Mouse (Mus musculus) liver, embryonic 15.5 days (tissue): ENCODE measurements at regions not wholly inside any gene's neighbourhood (a gene's known extent, or its start where the extent isn't known, plus 50 kb on each side); places are given as distances from the start of the nearest gene placed in this dataset.

ENCODE experiments used
- ATAC-seq: fragments of 200-750 bp; cut with Nextera tagmentation; 2 replicates; pipeline ENCODE4 v1.8.0; 2017; ENCODE audit warnings: moderate number of reproducible peaks, mild to moderate bottlenecking, moderate library complexity; ENCODE audit not compliant: insufficient read depth
- H3K27ac ChIP-seq: fragments of 300-500 bp; sonication (generic); replicated peaks from 2 replicates; pipeline ENCODE4 v1.5.1; 2015; ENCODE audit warnings: mild to moderate bottlenecking, inconsistent platforms
- H3K27me3 ChIP-seq: fragments of 300-500 bp; sonication (generic); 2 replicates; pipeline ENCODE4 v1.6.1; 2015; ENCODE audit warnings: mild to moderate bottlenecking, inconsistent platforms
- H3K36me3 ChIP-seq: fragments of 300-500 bp; sonication (generic); replicated peaks from 2 replicates; pipeline ENCODE4 v1.6.1; 2015; ENCODE audit warnings: moderate library complexity, mild to moderate bottlenecking, inconsistent platforms
- H3K4me1 ChIP-seq: fragments of 300-500 bp; sonication (generic); replicated peaks from 2 replicates; pipeline ENCODE4 v1.6.1; 2015; ENCODE audit warnings: inconsistent platforms
- H3K4me2 ChIP-seq: fragments of 300-500 bp; sonication (generic); 2 replicates; pipeline ENCODE4 v1.6.1; 2015; ENCODE audit warnings: moderate library complexity, mild to moderate bottlenecking, inconsistent platforms
- H3K4me3 ChIP-seq: fragments of 300-500 bp; sonication (generic); replicated peaks from 2 replicates; pipeline ENCODE4 v1.5.1; 2015; ENCODE audit warnings: mild to moderate bottlenecking, inconsistent platforms
- H3K9ac ChIP-seq: fragments of 300-500 bp; sonication (generic); 2 replicates; pipeline ENCODE4 v1.6.1; 2015; ENCODE audit warnings: moderate library complexity, mild to moderate bottlenecking, inconsistent platforms
- H3K9me3 ChIP-seq: fragments of 300-500 bp; sonication (generic); replicated peaks from 2 replicates; pipeline ENCODE4 v1.6.1; 2016; ENCODE audit warnings: inconsistent platforms
- WGBS: fragments of 180-500 bp; shearing (Covaris S2); methylation state at CpG from one replicate; pipeline ENCODE4 v1.1.7; 2015; ENCODE audit warnings: mixed read lengths; ENCODE audit not compliant: insufficient replicate concordance; 5-methylcytosine and 5-hydroxymethylcytosine counted together

GRCm38 (mm10) chr15:93189266-93189855 lies 85.6 kb downstream of the Gxylt1 start:
- Histone ChIP-seq H3K27ac (no peak overlapping the region), H3K9me3 (peaks cover 9% of the 10 kb centered on the region), H3K4me2 (no peak overlapping the region), H3K36me3 (no peaks in the 10 kb centered on the region), H3K27me3 (no peaks in the 10 kb centered on the region), H3K9ac (no peak overlapping the region), H3K4me1 (no peaks in the 10 kb centered on the region), H3K4me3 (no peak overlapping the region)
- WGBS: 67% methylated on average over 7 of the region's 7 CpGs
- ATAC-seq: no peak

GRCm38 (mm10) chr15:93176221-93176620 lies 98.8 kb downstream of the Gxylt1 start:
- 61% methylated on average over 5 of the region's 5 CpGs for WGBS
- ATAC-seq: no peak
- no peaks in the 10 kb centered on the region for H3K36me3 ChIP-seq
- H3K27me3 ChIP-seq: no peaks in the 10 kb centered on the region
- H3K9me3 ChIP-seq: no peaks in the 10 kb centered on the region
- H3K4me3 ChIP-seq: no peak overlapping the region
- H3K27ac ChIP-seq: no peak overlapping the region
- H3K4me1 ChIP-seq: no peaks in the 10 kb centered on the region
- no peak overlapping the region for H3K9ac ChIP-seq
- no peak overlapping the region for H3K4me2 ChIP-seq

GRCm38 (mm10) chr15:93168784-93169183 lies 106.2 kb downstream of the Gxylt1 start:
- 65% methylated on average over 3 of the region's 3 CpGs for WGBS
- no peaks in the 10 kb centered on the region for H3K9me3 ChIP-seq
- H3K4me1 ChIP-seq: no peaks in the 10 kb centered on the region
- no peak overlapping the region for H3K4me2 ChIP-seq
- no peak overlapping the region for H3K9ac ChIP-seq
- H3K27me3 ChIP-seq: no peaks in the 10 kb centered on the region
- ATAC-seq: no peak
- no peaks in the 10 kb centered on the region for H3K36me3 ChIP-seq
- H3K4me3 ChIP-seq: no peak overlapping the region
- no peak overlapping the region for H3K27ac ChIP-seq

GRCm38 (mm10) chr15:93167451-93167850 lies 107.5 kb downstream of the Gxylt1 start:
- Histone ChIP-seq H3K27ac (no peak overlapping the region), H3K36me3 (no peaks in the 10 kb centered on the region), H3K4me2 (no peak overlapping the region), H3K9ac (no peak overlapping the region), H3K9me3 (no peaks in the 10 kb centered on the region), H3K4me1 (no peaks in the 10 kb centered on the region), H3K27me3 (no peaks in the 10 kb centered on the region), H3K4me3 (no peak overlapping the region)
- 77% methylated on average over 9 of the region's 9 CpGs for WGBS
- no peak for ATAC-seq

GRCm38 (mm10) chr15:93161924-93162910 lies 112.8 kb downstream of the Gxylt1 start:
- no peaks in the 10 kb centered on the region for H3K36me3 ChIP-seq
- no peak for ATAC-seq
- 67% methylated on average over 25 of the region's 25 CpGs for whole genome bisulfite sequencing
- H3K9ac ChIP-seq: no peak overlapping the region
- no peaks in the 10 kb centered on the region for H3K4me1 ChIP-seq
- H3K27me3 ChIP-seq: no peaks in the 10 kb centered on the region
- H3K9me3 ChIP-seq: no peaks in the 10 kb centered on the region
- no peak overlapping the region for H3K4me3 ChIP-seq
- no peak overlapping the region for H3K27ac ChIP-seq
- H3K4me2 ChIP-seq: no peak overlapping the region

- H3K27ac ChIP-seq: no peak overlapping the region
- ATAC-seq: no peak
- no peaks in the 10 kb centered on the region for H3K4me1 ChIP-seq
- WGBS: 57% methylated on average over 7 of the region's 7 CpGs
- H3K9me3 ChIP-seq: no peaks in the 10 kb centered on the region
- no peak overlapping the region for H3K4me2 ChIP-seq
- H3K4me3 ChIP-seq: no peak overlapping the region
- H3K36me3 ChIP-seq: no peaks in the 10 kb centered on the region
- no peak overlapping the region for H3K9ac ChIP-seq
- H3K27me3 ChIP-seq: no peaks in the 10 kb centered on the region
Observed at GRCm38 (mm10) chr15:93161329-93161728, 113.7 kb downstream of the Gxylt1 start.

- Histone ChIP-seq H3K4me3 (no peak overlapping the region), H3K4me1 (no peaks in the 10 kb centered on the region), H3K27ac (no peak overlapping the region), H3K4me2 (no peak overlapping the region), H3K27me3 (no peaks in the 10 kb centered on the region), H3K9me3 (no peaks in the 10 kb centered on the region), H3K9ac (no peak overlapping the region), H3K36me3 (no peaks in the 10 kb centered on the region)
- ATAC-seq: no peak
- WGBS: 52% methylated on average over 3 of the region's 3 CpGs
Observed at GRCm38 (mm10) chr15:93155756-93156155, 119.2 kb downstream of the Gxylt1 start.

GRCm38 (mm10) chr15:93154022-93154421 lies 121.0 kb downstream of the Gxylt1 start:
- ATAC-seq: no peak
- H3K9me3 ChIP-seq: no peaks in the 10 kb centered on the region

GRCm38 (mm10) chr15:93144899-93145298 lies 130.1 kb downstream of the Gxylt1 start:
- ATAC-seq: no peak
- Histone ChIP-seq H3K36me3 (no peaks in the 10 kb centered on the region), H3K4me2 (no peak overlapping the region), H3K4me1 (no peaks in the 10 kb centered on the region), H3K9ac (no peak overlapping the region), H3K27ac (no peak overlapping the region), H3K4me3 (no peak overlapping the region), H3K27me3 (no peaks in the 10 kb centered on the region), H3K9me3 (no peaks in the 10 kb centered on the region)
- WGBS: 62% methylated on average over 9 of the region's 9 CpGs

More at GRCm38 (mm10) chr15:93154022-93154421, 121.0 kb downstream of the Gxylt1 start:
- no peaks in the 10 kb centered on the region for H3K36me3 ChIP-seq
- H3K27ac ChIP-seq: no peak overlapping the region
- no peaks in the 10 kb centered on the region for H3K4me1 ChIP-seq
- no peaks in the 10 kb centered on the region for H3K27me3 ChIP-seq
- 41% methylated on average over 4 of the region's 4 CpGs for WGBS
- H3K4me3 ChIP-seq: no peak overlapping the region
- no peak overlapping the region for H3K9ac ChIP-seq
- H3K4me2 ChIP-seq: no peak overlapping the region

- no peaks in the 10 kb centered on the region for H3K27me3 ChIP-seq
- WGBS: 53% methylated on average over 4 of the region's 4 CpGs
- no peak for ATAC-seq
- H3K4me2 ChIP-seq: no peak overlapping the region
- H3K27ac ChIP-seq: no peak overlapping the region
- no peaks in the 10 kb centered on the region for H3K9me3 ChIP-seq
- no peak overlapping the region for H3K4me3 ChIP-seq
- no peaks in the 10 kb centered on the region for H3K4me1 ChIP-seq
- no peak overlapping the region for H3K9ac ChIP-seq
- no peaks in the 10 kb centered on the region for H3K36me3 ChIP-seq
Observed at GRCm38 (mm10) chr15:93144264-93144663, 130.7 kb downstream of the Gxylt1 start.

- Histone ChIP-seq H3K4me2 (no peak overlapping the region), H3K27ac (no peak overlapping the region), H3K27me3 (no peaks in the 10 kb centered on the region), H3K4me3 (no peak overlapping the region), H3K4me1 (no peaks in the 10 kb centered on the region), H3K36me3 (no peaks in the 10 kb centered on the region), H3K9ac (no peak overlapping the region), H3K9me3 (no peaks in the 10 kb centered on the region)
- ATAC-seq: no peak
- 72% methylated on average over 18 of the region's 18 CpGs for WGBS
Observed at GRCm38 (mm10) chr15:93133379-93133778, 141.6 kb downstream of the Gxylt1 start.
